Mouse (Mus musculus) liver, embryonic 11.5 days (tissue): ENCODE data around the gene Slfnl1. TPM values are rescaled to one million over a fixed set of nuclear protein-coding genes. Genes with fewer than 3 reads are reported as not detected.

Source experiments
- ATAC-seq: fragments of 200-750 bp; cut with Nextera tagmentation; replicated peaks from 2 replicates; pipeline ENCODE4 v1.8.0; 2017; ENCODE audit warnings: moderate number of reproducible peaks, mild to moderate bottlenecking, moderate TSS enrichment, moderate library complexity; ENCODE audit not compliant: low FRiP score
- DNase-seq: peaks from one replicate; pipeline ENCODE4 v3.0.0-alpha.2; 2017; ENCODE audit warnings: low spot score
- H3K27ac ChIP-seq: fragments of 300-500 bp; sonication (generic); 2 replicates; pipeline ENCODE4 v1.5.1; 2014; ENCODE audit warnings: mild to moderate bottlenecking, low read depth, low read length, control low read depth
- H3K27me3 ChIP-seq: fragments of 300-500 bp; sonication (generic); replicated peaks from 2 replicates; pipeline ENCODE4 v1.6.1; 2014; ENCODE audit warnings: low read length, mixed read lengths; ENCODE audit not compliant: control insufficient read depth, insufficient read depth
- H3K36me3 ChIP-seq: fragments of 300-500 bp; sonication (generic); 2 replicates; pipeline ENCODE4 v1.6.1; 2014; ENCODE audit warnings: mild to moderate bottlenecking, low read length, moderate library complexity, mixed read lengths; ENCODE audit not compliant: control insufficient read depth, insufficient read depth
- H3K4me1 ChIP-seq: fragments of 300-500 bp; sonication (generic); replicated peaks from 2 replicates; pipeline ENCODE4 v1.6.1; 2014; ENCODE audit warnings: low read length, mixed read lengths; ENCODE audit not compliant: control insufficient read depth, insufficient read depth
- H3K4me2 ChIP-seq: fragments of 300-500 bp; sonication (generic); 2 replicates; pipeline ENCODE4 v1.6.1; 2014; ENCODE audit warnings: mild to moderate bottlenecking, control low read depth, moderate library complexity
- H3K4me3 ChIP-seq: fragments of 300-500 bp; sonication (generic); 2 replicates; pipeline ENCODE4 v1.5.1; 2014; ENCODE audit warnings: low read depth, low read length, control low read depth
- H3K9ac ChIP-seq: fragments of 300-500 bp; sonication (generic); 2 replicates; pipeline ENCODE4 v1.6.1; 2014; ENCODE audit warnings: low read depth, low read length, control low read depth
- H3K9me3 ChIP-seq: fragments of 300-500 bp; sonication (generic); 2 replicates; pipeline ENCODE4 v1.6.1; 2016; ENCODE audit warnings: low read length, inconsistent platforms, mixed read lengths; ENCODE audit not compliant: control insufficient read depth
- WGBS: fragments of 180-500 bp; shearing (Covaris S2); extraction: QIAGEN DNeasy Blood & Tissue Kit; methylation state at CpG from one replicate; pipeline ENCODE4 v1.1.7; 2014; 5-methylcytosine and 5-hydroxymethylcytosine counted together
- polyA plus RNA-seq: library from polyadenylated mRNA; unstranded; fragments of >200 nt; fragmentation: Nextera tagmentation; extraction: Ambion mirVana; gene quantifications from 2 replicates; pipeline ENCODE4 v1.2.1, GENCODE M21; 2014

Gene Slfnl1
- polyA plus RNA-seq, 1 experiment from 2014 or later, result not detected

DNA sequence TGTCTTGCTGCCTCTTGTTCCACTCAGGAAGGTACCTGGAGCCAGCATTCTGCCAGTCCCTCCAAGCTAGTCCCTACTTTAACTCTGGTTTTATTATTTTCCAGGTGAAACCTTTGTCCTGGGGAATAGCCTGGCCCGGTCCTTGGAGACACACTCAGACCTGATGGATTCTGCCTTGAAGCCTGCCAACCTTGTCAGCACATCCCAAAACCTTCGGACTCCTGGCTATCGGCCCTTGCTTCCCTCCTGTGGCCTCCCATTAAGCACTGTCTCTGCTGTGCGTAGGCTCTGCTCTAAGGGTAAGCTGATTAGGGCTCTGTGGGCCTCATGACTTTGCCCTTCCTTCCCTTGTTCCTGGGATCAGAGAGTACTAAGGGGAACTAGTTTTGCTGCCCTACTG is 9.7 kb upstream of the Slfnl1 start:
- Histone ChIP-seq H3K27me3 (no peaks in the 10 kb centered on the region), H3K9ac (no peak overlapping the region), H3K9me3 (no peaks in the 10 kb centered on the region), H3K36me3 (peaks cover 13% of the 10 kb centered on the region; the same call in 1 of the 2 replicates), H3K4me3 (no peak overlapping the region), H3K4me1 (no peaks in the 10 kb centered on the region), H3K4me2 (no peak overlapping the region), H3K27ac (no peak overlapping the region)
- 81% methylated on average over 4 of the region's 4 CpGs for WGBS
- ATAC-seq (no peak), DNase-seq (no peak)

GRCm38 (mm10) chr4:120523092-120523491 is 8.9 kb upstream of the Slfnl1 start:
- ATAC-seq, result no peak
- DNase-seq, result no peak
- Histone ChIP-seq H3K27me3 (no peaks in the 10 kb centered on the region), H3K4me2 (no peak overlapping the region), H3K9ac (no peak overlapping the region), H3K36me3 (peaks cover 13% of the 10 kb centered on the region), H3K4me1 (no peaks in the 10 kb centered on the region), H3K9me3 (no peaks in the 10 kb centered on the region), H3K27ac (no peak overlapping the region), H3K4me3 (no peak overlapping the region)
- WGBS, result 83% methylated on average over 3 of the region's 3 CpGs

DNA sequence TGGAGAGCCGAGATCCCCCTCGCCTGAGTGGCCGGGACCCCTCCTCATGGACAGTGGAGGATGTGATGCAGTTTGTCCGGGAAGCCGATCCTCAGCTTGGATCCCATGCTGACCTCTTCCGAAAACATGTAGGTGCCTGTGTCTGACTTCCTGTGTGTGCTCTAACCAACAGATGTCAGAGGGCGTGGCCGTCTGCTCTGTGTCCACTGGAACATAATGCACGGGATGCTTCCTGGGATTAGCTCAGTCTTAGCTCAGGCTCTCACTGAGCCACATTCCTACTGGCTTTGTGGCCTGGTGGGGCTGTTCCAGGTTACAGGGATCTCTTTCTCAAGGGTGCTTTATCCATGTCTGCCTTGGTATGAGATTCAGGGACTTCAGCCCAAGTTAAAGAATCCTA is 3.9 kb upstream of the Slfnl1 start:
- Histone ChIP-seq H3K27ac (no peak overlapping the region), H3K27me3 (no peaks in the 10 kb centered on the region), H3K36me3 (peaks cover 9% of the 10 kb centered on the region), H3K9ac (no peak overlapping the region), H3K4me2 (no peak overlapping the region), H3K4me1 (no peaks in the 10 kb centered on the region), H3K4me3 (no peak overlapping the region), H3K9me3 (no peaks in the 10 kb centered on the region)
- WGBS, result 85% methylated on average over 9 of the region's 9 CpGs
- DNase-seq (no peak), ATAC-seq (no peak)

- ATAC-seq, result no peak
- peaks cover 42% of the 10 kb centered on the region for H3K36me3 ChIP-seq
- no peak for DNase-seq
- no peaks in the 10 kb centered on the region for H3K4me1 ChIP-seq
- H3K27ac ChIP-seq, result no peak overlapping the region
- no peaks in the 10 kb centered on the region for H3K9me3 ChIP-seq
- H3K27me3 ChIP-seq, result no peaks in the 10 kb centered on the region
- H3K9ac ChIP-seq, result no peak overlapping the region
- H3K4me2 ChIP-seq, result no peak overlapping the region
- WGBS, result 97% methylated on average over 10 of the region's 10 CpGs
- no peak overlapping the region for H3K4me3 ChIP-seq
Measured at GRCm38 (mm10) chr4:120538664-120539063, 6.6 kb downstream of the Slfnl1 start.

DNA sequence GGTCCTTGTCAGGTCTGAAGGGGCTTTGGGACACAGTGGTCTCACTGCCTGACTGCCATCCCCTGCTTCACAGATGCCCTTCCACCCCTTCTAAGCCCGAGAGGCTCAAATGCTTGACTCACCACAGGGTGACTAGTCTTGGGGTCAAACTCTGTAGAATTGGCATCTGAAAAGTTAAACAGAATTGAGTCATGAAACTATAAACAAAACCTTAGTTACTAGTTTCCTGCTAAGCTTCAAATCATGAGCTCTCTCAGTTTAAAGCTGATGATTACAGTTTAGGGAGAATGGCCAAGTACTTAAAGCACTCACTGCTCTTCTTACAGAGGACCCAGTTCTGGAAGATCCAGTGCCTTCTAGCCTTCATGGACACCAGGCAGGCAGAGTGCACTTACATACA is 12.9 kb downstream of the Slfnl1 start:
- no peak for ATAC-seq
- no peak for DNase-seq
- Histone ChIP-seq H3K36me3 (peaks cover 66% of the 10 kb centered on the region), H3K4me3 (no peak overlapping the region), H3K9ac (no peak overlapping the region), H3K4me2 (no peak overlapping the region), H3K27me3 (no peaks in the 10 kb centered on the region), H3K27ac (no peak overlapping the region), H3K4me1 (no peaks in the 10 kb centered on the region), H3K9me3 (no peaks in the 10 kb centered on the region)
- WGBS, result 76% methylated on average over 1 of the region's 1 CpGs

DNA sequence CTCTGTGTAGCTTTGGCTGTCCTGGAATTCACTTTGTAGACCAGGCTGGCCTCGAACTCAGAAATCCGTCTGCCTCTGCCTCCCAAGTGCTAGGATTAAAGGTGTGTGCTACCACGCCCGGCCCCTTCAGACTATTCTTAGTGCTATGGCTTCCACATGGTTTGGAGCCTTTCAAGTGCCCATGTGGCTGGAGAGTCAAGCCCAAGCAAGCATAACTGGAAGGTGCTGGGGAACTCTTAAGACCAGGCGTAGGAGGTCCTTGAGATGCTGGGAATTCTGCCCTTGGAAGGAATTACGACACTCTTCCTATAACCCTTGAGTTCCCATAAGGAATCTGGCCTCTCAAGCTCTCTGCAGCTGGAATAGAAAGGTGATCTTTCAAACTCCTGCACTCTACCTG is 24.6 kb downstream of the Slfnl1 start:
- no peak overlapping the region for H3K27ac ChIP-seq
- 91% methylated on average over 6 of the region's 6 CpGs for WGBS
- no peak overlapping the region for H3K4me2 ChIP-seq
- no peak overlapping the region for H3K9ac ChIP-seq
- no peaks in the 10 kb centered on the region for H3K9me3 ChIP-seq
- H3K4me1 ChIP-seq, result no peaks in the 10 kb centered on the region
- H3K36me3 ChIP-seq, result peaks cover 50% of the 10 kb centered on the region
- ATAC-seq, result no peak
- no peak for DNase-seq
- no peaks in the 10 kb centered on the region for H3K27me3 ChIP-seq
- H3K4me3 ChIP-seq, result no peak overlapping the region

GRCm38 (mm10) chr4:120565726-120566125 is 33.7 kb downstream of the Slfnl1 start:
- Histone ChIP-seq H3K4me2 (no peak overlapping the region), H3K27me3 (no peaks in the 10 kb centered on the region), H3K27ac (no peak overlapping the region), H3K4me1 (peaks cover 17% of the 10 kb centered on the region), H3K36me3 (peaks cover 30% of the 10 kb centered on the region), H3K4me3 (no peak overlapping the region), H3K9ac (no peak overlapping the region), H3K9me3 (no peaks in the 10 kb centered on the region)
- ATAC-seq (no peak), DNase-seq (no peak)
- 86% methylated on average over 2 of the region's 2 CpGs for WGBS

DNA sequence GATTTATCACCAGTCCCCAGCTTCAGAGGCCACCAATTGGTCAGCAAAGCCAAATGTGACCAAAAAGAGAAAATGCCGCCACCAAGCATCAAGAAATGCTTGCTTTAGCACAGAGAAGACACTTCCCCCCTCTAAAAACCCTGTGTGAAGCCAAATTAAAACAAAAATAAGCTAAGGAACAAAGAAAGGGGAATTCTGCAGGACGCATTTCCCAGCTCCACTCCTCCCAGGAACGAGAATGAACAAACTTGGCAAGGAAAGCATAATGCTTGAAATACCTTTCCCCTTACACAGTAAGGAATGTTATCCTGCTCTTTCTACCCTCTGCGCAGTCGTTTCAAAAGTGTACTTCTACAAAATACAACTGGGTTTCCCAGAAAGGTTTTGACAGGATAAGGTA is 36.0 kb downstream of the Slfnl1 start:
- Histone ChIP-seq H3K9ac (no peak overlapping the region), H3K4me2 (peak overlapping the region; percentile 96), H3K4me3 (peak overlapping the region; percentile 16), H3K27me3 (no peaks in the 10 kb centered on the region), H3K27ac (no peak overlapping the region), H3K36me3 (peaks cover 18% of the 10 kb centered on the region), H3K4me1 (peaks cover 22% of the 10 kb centered on the region), H3K9me3 (no peaks in the 10 kb centered on the region)
- no peak for ATAC-seq
- DNase-seq, result no peak
- 64% methylated on average over 5 of the region's 5 CpGs for WGBS

GRCm38 (mm10) chr4:120569025-120569424 is 37.0 kb downstream of the Slfnl1 start:
- DNase-seq, result no peak
- Histone ChIP-seq H3K4me1 (peaks cover 22% of the 10 kb centered on the region), H3K36me3 (peaks cover 11% of the 10 kb centered on the region), H3K4me3 (peak overlapping the region; percentile 94), H3K9ac (peak overlapping the region; percentile 97), H3K27ac (no peak overlapping the region; the same call in 1 of the 2 replicates), H3K27me3 (no peaks in the 10 kb centered on the region), H3K9me3 (no peaks in the 10 kb centered on the region), H3K4me2 (peak overlapping the region; percentile 96)
- WGBS, result 6% methylated on average over 4 of the region's 4 CpGs
- ATAC-seq, result no peak
